Mouse (Mus musculus): ENCODE measurements around the gene Tex19.1. TPM values are rescaled to one million over a fixed set of nuclear protein-coding genes. Genes with fewer than 3 reads are reported as not detected.

Tex19.1 gene
- total and polyA plus RNA-seq, 2 experiments from 2014 or later: not detected

- H3K4me2 ChIP-seq (ENCODE audit: low read depth): no peak overlapping the region
- no peak for TF ChIP-seq CTCF (IDR thresholded peaks at IDR 0.05; ENCODE audit: low read depth)
- H3K27ac ChIP-seq (ENCODE audit: low read depth, low read length): no peak overlapping the region
- no peaks in the 10 kb centered on the region for H3K4me1 ChIP-seq (ENCODE audit: insufficient read depth)
- no peaks in the 10 kb centered on the region for H3K9me3 ChIP-seq (ENCODE audit: low read length)
- no peak for ATAC-seq
- H3K9ac ChIP-seq: no peak overlapping the region
- H3K4me3 ChIP-seq (ENCODE audit: low read depth, low read length): no peak overlapping the region
- no peaks in the 10 kb centered on the region for H3K36me3 ChIP-seq (ENCODE audit: insufficient read depth)
- WGBS: 74% methylated on average over 4 of the region's 4 CpGs
- DNase-seq: no peak
- H3K27me3 ChIP-seq (ENCODE audit: insufficient read depth, low read length): no peaks in the 10 kb centered on the region
Measured at GRCm38 (mm10) chr11:121123438-121123837, 22.5 kb upstream of the Tex19.1 start.

GRCm38 (mm10) chr11:121125522-121126172 is 20.3 kb upstream of the Tex19.1 start:
- Histone ChIP-seq H3K27me3 (ENCODE audit: insufficient read depth, low read length) (no peaks in the 10 kb centered on the region), H3K36me3 (ENCODE audit: insufficient read depth) (no peaks in the 10 kb centered on the region), H3K9ac (no peak overlapping the region), H3K4me1 (ENCODE audit: insufficient read depth) (no peaks in the 10 kb centered on the region), H3K4me3 (ENCODE audit: low read depth, low read length) (no peak overlapping the region), H3K4me2 (ENCODE audit: low read depth) (no peak overlapping the region), H3K27ac (ENCODE audit: low read depth, low read length) (no peak overlapping the region), H3K9me3 (ENCODE audit: low read length) (no peaks in the 10 kb centered on the region)
- ATAC-seq (no peak), DNase-seq (no peak)
- no peak for TF ChIP-seq CTCF (IDR thresholded peaks at IDR 0.05; ENCODE audit: low read depth)
- 91% methylated on average over 3 of the region's 3 CpGs for WGBS

- H3K9ac ChIP-seq: no peak overlapping the region
- TF ChIP-seq CTCF (IDR thresholded peaks at IDR 0.05; ENCODE audit: low read depth): peak; percentile 28
- WGBS: 66% methylated on average over 1 of the region's 1 CpGs
Measured at GRCm38 (mm10) chr11:121126395-121126794, 19.5 kb upstream of the Tex19.1 start.

GRCm38 (mm10) chr11:121127441-121127840 is 18.5 kb upstream of the Tex19.1 start:
- WGBS: 89% methylated on average over 3 of the region's 3 CpGs
- H3K27ac ChIP-seq (ENCODE audit: low read depth, low read length): no peak overlapping the region
- ATAC-seq (no peak), DNase-seq (no peak)
- no peak overlapping the region for H3K4me2 ChIP-seq (ENCODE audit: low read depth)
- H3K27me3 ChIP-seq (ENCODE audit: insufficient read depth, low read length): no peaks in the 10 kb centered on the region
- H3K4me3 ChIP-seq (ENCODE audit: low read depth, low read length): no peak overlapping the region
- no peaks in the 10 kb centered on the region for H3K4me1 ChIP-seq (ENCODE audit: insufficient read depth)
- no peak overlapping the region for H3K9ac ChIP-seq
- TF ChIP-seq CTCF (IDR thresholded peaks at IDR 0.05; ENCODE audit: low read depth): no peak
- H3K9me3 ChIP-seq (ENCODE audit: low read length): no peaks in the 10 kb centered on the region
- H3K36me3 ChIP-seq (ENCODE audit: insufficient read depth): no peaks in the 10 kb centered on the region

More at GRCm38 (mm10) chr11:121126395-121126794, 19.5 kb upstream of the Tex19.1 start:
- Histone ChIP-seq H3K36me3 (ENCODE audit: insufficient read depth) (no peaks in the 10 kb centered on the region), H3K4me1 (ENCODE audit: insufficient read depth) (no peaks in the 10 kb centered on the region), H3K4me2 (ENCODE audit: low read depth) (no peak overlapping the region), H3K4me3 (ENCODE audit: low read depth, low read length) (no peak overlapping the region), H3K27ac (ENCODE audit: low read depth, low read length) (no peak overlapping the region), H3K9me3 (ENCODE audit: low read length) (no peaks in the 10 kb centered on the region), H3K27me3 (ENCODE audit: insufficient read depth, low read length) (no peaks in the 10 kb centered on the region)
- DNase-seq (no peak), ATAC-seq (no peak)

- no peak for ATAC-seq
Measured at GRCm38 (mm10) chr11:121129616-121130015, 16.3 kb upstream of the Tex19.1 start.

GRCm38 (mm10) chr11:121134600-121134999 is 11.3 kb upstream of the Tex19.1 start:
- H3K9ac ChIP-seq: no peak overlapping the region
- no peaks in the 10 kb centered on the region for H3K27me3 ChIP-seq (ENCODE audit: insufficient read depth, low read length)
- no peak overlapping the region for H3K27ac ChIP-seq (ENCODE audit: low read depth, low read length)
- H3K4me3 ChIP-seq (ENCODE audit: low read depth, low read length): no peak overlapping the region
- H3K4me2 ChIP-seq (ENCODE audit: low read depth): no peak overlapping the region
- no peaks in the 10 kb centered on the region for H3K36me3 ChIP-seq (ENCODE audit: insufficient read depth)
- ATAC-seq (no peak), DNase-seq (no peak)
- H3K9me3 ChIP-seq (ENCODE audit: low read length): no peaks in the 10 kb centered on the region
- H3K4me1 ChIP-seq (ENCODE audit: insufficient read depth): no peaks in the 10 kb centered on the region
- TF ChIP-seq CTCF (IDR thresholded peaks at IDR 0.05; ENCODE audit: low read depth): no peak
- WGBS: 83% methylated on average over 1 of the region's 1 CpGs

More at GRCm38 (mm10) chr11:121129616-121130015, 16.3 kb upstream of the Tex19.1 start:
- H3K36me3 ChIP-seq (ENCODE audit: insufficient read depth): no peaks in the 10 kb centered on the region
- no peak for TF ChIP-seq CTCF (IDR thresholded peaks at IDR 0.05; ENCODE audit: low read depth)
- H3K4me2 ChIP-seq (ENCODE audit: low read depth): no peak overlapping the region
- DNase-seq: no peak
- WGBS: 53% methylated on average over 1 of the region's 1 CpGs
- H3K27ac ChIP-seq (ENCODE audit: low read depth, low read length): no peak overlapping the region
- H3K9ac ChIP-seq: no peak overlapping the region
- no peak overlapping the region for H3K4me3 ChIP-seq (ENCODE audit: low read depth, low read length)
- no peaks in the 10 kb centered on the region for H3K9me3 ChIP-seq (ENCODE audit: low read length)
- H3K27me3 ChIP-seq (ENCODE audit: insufficient read depth, low read length): no peaks in the 10 kb centered on the region
- H3K4me1 ChIP-seq (ENCODE audit: insufficient read depth): no peaks in the 10 kb centered on the region

GRCm38 (mm10) chr11:121137682-121138081 is 8.3 kb upstream of the Tex19.1 start:
- Histone ChIP-seq H3K4me3 (ENCODE audit: low read depth, low read length) (no peak overlapping the region), H3K36me3 (ENCODE audit: insufficient read depth) (no peaks in the 10 kb centered on the region), H3K27ac (ENCODE audit: low read depth, low read length) (no peak overlapping the region), H3K27me3 (ENCODE audit: insufficient read depth, low read length) (no peaks in the 10 kb centered on the region), H3K4me1 (ENCODE audit: insufficient read depth) (no peaks in the 10 kb centered on the region), H3K9ac (no peak overlapping the region), H3K9me3 (ENCODE audit: low read length) (no peaks in the 10 kb centered on the region), H3K4me2 (ENCODE audit: low read depth) (no peak overlapping the region)
- ATAC-seq: no peak
- WGBS: 85% methylated on average over 5 of the region's 5 CpGs
- no peak for TF ChIP-seq CTCF (IDR thresholded peaks at IDR 0.05; ENCODE audit: low read depth)
- DNase-seq: no peak
